In genomic region chr10:71341290-71341689, GRCm38 (mm10) we compare ENCODE assay signal across 19 mouse cellular contexts.
"Had no signal": no experiment of that assay in that cellular context is flagged by ENCODE, and none has a peak within 500 bp of the region (broad histone marks: within the 10 kb centered on the region; RNA-seq: fewer than 3 reads in every experiment).

No protein-coding gene starts in this region.

- H3K4me3 ChIP-seq: limb, embryonic 12.5 days; limb, embryonic 15.5 days; lung, embryonic 15.5 days; midbrain, embryonic 10.5 days; midbrain, embryonic 13.5 days; myocyte; neural tube, embryonic 13.5 days; stomach, embryonic 15.5 days had no signal

- H3K27ac ChIP-seq: limb, embryonic 12.5 days; limb, embryonic 15.5 days; lung, embryonic 15.5 days; midbrain, embryonic 10.5 days; midbrain, embryonic 13.5 days; neural tube, embryonic 13.5 days; stomach, embryonic 15.5 days had no signal

- H3K27me3 ChIP-seq: limb, embryonic 12.5 days; limb, embryonic 15.5 days; lung, embryonic 15.5 days; megakaryocyte, embryonic 14.5 days; midbrain, embryonic 13.5 days; neural tube, embryonic 13.5 days; stomach, embryonic 15.5 days had no signal

- DNase-seq: left cerebral cortex, postnatal 4 days; lung, postnatal 10 days; retina, postnatal 1 day; right cerebral cortex, postnatal 25 days; spleen, adult 18-20 months; thymus, postnatal 25 days had no signal

- H3K4me2 ChIP-seq: limb, embryonic 12.5 days; limb, embryonic 15.5 days; lung, embryonic 15.5 days; midbrain, embryonic 13.5 days; neural tube, embryonic 13.5 days; stomach, embryonic 15.5 days had no signal

- H3K36me3 ChIP-seq: lung, embryonic 15.5 days; stomach, embryonic 15.5 days had no signal

- ATAC-seq: hindbrain, embryonic 16.5 days; inflammation-experienced regulatory T-cells, adult 6 months; intestine, embryonic 16.5 days; midbrain, embryonic 13.5 days; midbrain, embryonic 16.5 days had no signal

- H3K9ac ChIP-seq: limb, embryonic 12.5 days; limb, embryonic 15.5 days; lung, embryonic 15.5 days; midbrain, embryonic 13.5 days; neural tube, embryonic 13.5 days; stomach, embryonic 15.5 days had no signal

- H3K9me3 ChIP-seq: limb, embryonic 12.5 days; limb, embryonic 15.5 days; lung, embryonic 15.5 days; megakaryocyte, embryonic 14.5 days; midbrain, embryonic 10.5 days; midbrain, embryonic 13.5 days; neural tube, embryonic 13.5 days; stomach, embryonic 15.5 days had no signal
